Mouse (Mus musculus) midbrain, postnatal 0 days (tissue): ENCODE results near the gene Clstn3. TPM values are rescaled to one million over a fixed set of nuclear protein-coding genes. Genes with fewer than 3 reads are reported as not detected.

ENCODE experiments used
- ATAC-seq: fragments of 200-750 bp; cut with Nextera tagmentation; 2 replicates; pipeline ENCODE4 v1.8.0; 2017; ENCODE audit warnings: moderate number of reproducible peaks, mild to moderate bottlenecking, moderate TSS enrichment, moderate library complexity; ENCODE audit not compliant: low FRiP score
- DNase-seq: peaks from one replicate; pipeline ENCODE4 v3.0.0-alpha.2; 2015; ENCODE audit warnings: low spot score
- H3K27ac ChIP-seq: fragments of 300-500 bp; sonication (generic); 2 replicates; pipeline ENCODE4 v1.5.1; 2014; ENCODE audit warnings: low read depth, mild to moderate bottlenecking, low read length, mixed read lengths
- H3K27me3 ChIP-seq: fragments of 300-500 bp; sonication (generic); 2 replicates; pipeline ENCODE4 v1.6.1; 2014; ENCODE audit warnings: low read length, control low read depth, mixed read lengths; ENCODE audit not compliant: insufficient read depth
- H3K36me3 ChIP-seq: fragments of 300-500 bp; sonication (generic); 2 replicates; pipeline ENCODE4 v1.6.1; 2014; ENCODE audit warnings: low read length, control low read depth, mixed read lengths; ENCODE audit not compliant: insufficient read depth
- H3K4me1 ChIP-seq: fragments of 300-500 bp; sonication (generic); 2 replicates; pipeline ENCODE4 v1.6.1; 2014; ENCODE audit warnings: mild to moderate bottlenecking, control low read depth, antibody characterized with exemption, low read length, mixed read lengths; ENCODE audit not compliant: insufficient read depth
- H3K4me2 ChIP-seq: fragments of 300-500 bp; sonication (generic); 2 replicates; pipeline ENCODE4 v1.6.1; 2014; ENCODE audit warnings: low read depth, mild to moderate bottlenecking, low read length, mixed read lengths; ENCODE audit not compliant: poor library complexity, severe bottlenecking
- H3K4me3 ChIP-seq: fragments of 300-500 bp; sonication (generic); 2 replicates; pipeline ENCODE4 v1.5.1; 2014; ENCODE audit warnings: low read depth, mild to moderate bottlenecking, low read length, moderate library complexity
- H3K9ac ChIP-seq: fragments of 300-500 bp; sonication (generic); replicated peaks from 2 replicates; pipeline ENCODE4 v1.6.1; 2014; ENCODE audit warnings: mild to moderate bottlenecking, low read length, moderate library complexity, mixed read lengths; ENCODE audit not compliant: poor library complexity, severe bottlenecking
- H3K9me3 ChIP-seq: fragments of 300-500 bp; sonication (generic); 2 replicates; pipeline ENCODE4 v1.6.1; 2016; ENCODE audit warnings: low read length, control low read depth
- CTCF ChIP-seq: IDR thresholded peaks from 2 replicates; pipeline ENCODE4 v1.5.1; 2016; ENCODE audit warnings: antibody characterized with exemption, mild to moderate bottlenecking
- WGBS: fragments of 180-500 bp; shearing (Covaris S2); extraction: QIAGEN DNeasy Blood & Tissue Kit; methylation state at CpG from one replicate; pipeline ENCODE4 v1.1.7; 2014; 5-methylcytosine and 5-hydroxymethylcytosine counted together
- polyA plus RNA-seq: library from polyadenylated mRNA; unstranded; fragments of >200 nt; fragmentation: Nextera tagmentation; extraction: Ambion mirVana; gene quantifications from 2 replicates; pipeline ENCODE4 v1.2.1, GENCODE M21; 2015
- total RNA-seq: library from RNA; depleted of rRNA; stranded (reverse); fragments of >200 nt; gene quantifications from 2 replicates; pipeline ENCODE4 v1.2.3, GENCODE M21; 2014

The Clstn3 gene
- total and polyA plus RNA-seq, 2 experiments from 2014 or later, result 205 to 315 TPM

- Histone ChIP-seq H3K4me3 (no peak overlapping the region), H3K4me1 (no peaks in the 10 kb centered on the region), H3K27ac (no peak overlapping the region), H3K36me3 (peaks cover 45% of the 10 kb centered on the region), H3K9me3 (no peaks in the 10 kb centered on the region), H3K4me2 (no peak overlapping the region), H3K9ac (no peak overlapping the region), H3K27me3 (no peaks in the 10 kb centered on the region)
- DNase-seq (no peak), ATAC-seq (0 out of 2 replicates have a peak, but pooled peaks have one; percentile 29)
- TF ChIP-seq CTCF, result peak; percentile 54
- WGBS, result 75% methylated on average over 10 of the region's 10 CpGs
Measured at GRCm38 (mm10) chr6:124448186-124448852, 16.3 kb downstream of the Clstn3 start.

- TF ChIP-seq CTCF, result no peak
Measured at GRCm38 (mm10) chr6:124447356-124447755, 17.2 kb downstream of the Clstn3 start.

GRCm38 (mm10) chr6:124446459-124446858 is 18.1 kb downstream of the Clstn3 start:
- no peak overlapping the region for H3K4me2 ChIP-seq
- 94% methylated on average over 9 of the region's 9 CpGs for WGBS

More at GRCm38 (mm10) chr6:124447356-124447755, 17.2 kb downstream of the Clstn3 start:
- no peaks in the 10 kb centered on the region for H3K9me3 ChIP-seq
- no peak overlapping the region for H3K4me2 ChIP-seq
- no peaks in the 10 kb centered on the region for H3K27me3 ChIP-seq
- no peak overlapping the region for H3K27ac ChIP-seq
- DNase-seq (no peak), ATAC-seq (no peak)
- no peaks in the 10 kb centered on the region for H3K4me1 ChIP-seq
- WGBS, result 82% methylated on average over 2 of the region's 2 CpGs
- peaks cover 41% of the 10 kb centered on the region for H3K36me3 ChIP-seq
- no peak overlapping the region for H3K9ac ChIP-seq
- H3K4me3 ChIP-seq, result no peak overlapping the region

GRCm38 (mm10) chr6:124446024-124446423 is 18.6 kb downstream of the Clstn3 start:
- Histone ChIP-seq H3K27ac (no peak overlapping the region), H3K27me3 (no peaks in the 10 kb centered on the region), H3K4me3 (no peak overlapping the region), H3K9me3 (no peaks in the 10 kb centered on the region), H3K4me2 (no peak overlapping the region), H3K4me1 (no peaks in the 10 kb centered on the region), H3K36me3 (peaks cover 35% of the 10 kb centered on the region), H3K9ac (no peak overlapping the region)
- 100% methylated on average over 2 of the region's 2 CpGs for WGBS
- no peak for TF ChIP-seq CTCF
- DNase-seq (no peak), ATAC-seq (no peak)

More at GRCm38 (mm10) chr6:124446459-124446858, 18.1 kb downstream of the Clstn3 start:
- Histone ChIP-seq H3K9me3 (no peaks in the 10 kb centered on the region), H3K36me3 (peaks cover 39% of the 10 kb centered on the region), H3K4me1 (no peaks in the 10 kb centered on the region), H3K4me3 (no peak overlapping the region), H3K27ac (no peak overlapping the region), H3K9ac (no peak overlapping the region), H3K27me3 (no peaks in the 10 kb centered on the region)
- TF ChIP-seq CTCF, result no peak
- DNase-seq, result no peak
- no peak for ATAC-seq

GRCm38 (mm10) chr6:124443338-124443737 is 21.3 kb downstream of the Clstn3 start:
- DNase-seq (no peak), ATAC-seq (no peak)
- Histone ChIP-seq H3K9ac (no peak overlapping the region), H3K36me3 (peaks cover 26% of the 10 kb centered on the region), H3K27ac (no peak overlapping the region), H3K9me3 (no peaks in the 10 kb centered on the region), H3K4me1 (no peaks in the 10 kb centered on the region), H3K27me3 (no peaks in the 10 kb centered on the region), H3K4me3 (no peak overlapping the region), H3K4me2 (no peak overlapping the region)
- no peak for TF ChIP-seq CTCF
- 92% methylated on average over 2 of the region's 2 CpGs for WGBS

DNA sequence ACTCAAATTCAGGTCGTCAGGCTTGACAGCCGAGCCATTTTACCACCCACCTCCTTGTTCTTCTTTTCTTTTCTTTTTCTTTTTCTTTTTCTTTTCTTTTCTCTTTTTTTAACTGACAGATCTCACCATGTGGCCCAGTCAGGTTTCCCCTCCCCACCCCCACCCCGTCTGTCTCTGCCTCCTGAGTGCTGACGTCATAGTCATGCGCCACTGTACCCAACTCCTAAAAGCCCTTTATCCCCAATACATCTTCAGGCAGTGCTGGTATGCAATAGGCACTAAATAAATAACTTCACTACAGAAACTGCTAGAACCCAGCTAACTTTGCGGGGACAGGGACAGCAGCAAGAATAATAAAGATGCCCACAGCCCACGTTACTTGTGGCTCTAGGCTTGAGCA is 28.3 kb downstream of the Clstn3 start:
- no peaks in the 10 kb centered on the region for H3K27me3 ChIP-seq
- DNase-seq (no peak), ATAC-seq (no peak)
- TF ChIP-seq CTCF, result no peak
- peaks cover 59% of the 10 kb centered on the region for H3K36me3 ChIP-seq
- no peak overlapping the region for H3K4me3 ChIP-seq
- no peak overlapping the region for H3K27ac ChIP-seq
- H3K9me3 ChIP-seq, result no peaks in the 10 kb centered on the region
- H3K4me1 ChIP-seq, result no peaks in the 10 kb centered on the region
- no peak overlapping the region for H3K9ac ChIP-seq
- no peak overlapping the region for H3K4me2 ChIP-seq
- 66% methylated on average over 7 of the region's 7 CpGs for WGBS
